Mouse (Mus musculus) olfactory bulb, adult 2 months (tissue): ENCODE data around the gene P2rx6.

ENCODE experiments used
- CTCF ChIP-seq: fragments of 200-500 bp; IDR thresholded peaks from 2 replicates; pipeline ENCODE4 v1.5.1; 2012; ENCODE audit warnings: low read depth, mild to moderate bottlenecking, low read length, moderate library complexity; ENCODE audit not compliant: insufficient read depth
- POLR2A ChIP-seq: fragments of 200-500 bp; IDR thresholded peaks from 2 replicates; pipeline ENCODE4 v1.6.1; 2012; ENCODE audit warnings: mild to moderate bottlenecking, low read depth, low read length, moderate library complexity; ENCODE audit not compliant: insufficient read depth

DNA sequence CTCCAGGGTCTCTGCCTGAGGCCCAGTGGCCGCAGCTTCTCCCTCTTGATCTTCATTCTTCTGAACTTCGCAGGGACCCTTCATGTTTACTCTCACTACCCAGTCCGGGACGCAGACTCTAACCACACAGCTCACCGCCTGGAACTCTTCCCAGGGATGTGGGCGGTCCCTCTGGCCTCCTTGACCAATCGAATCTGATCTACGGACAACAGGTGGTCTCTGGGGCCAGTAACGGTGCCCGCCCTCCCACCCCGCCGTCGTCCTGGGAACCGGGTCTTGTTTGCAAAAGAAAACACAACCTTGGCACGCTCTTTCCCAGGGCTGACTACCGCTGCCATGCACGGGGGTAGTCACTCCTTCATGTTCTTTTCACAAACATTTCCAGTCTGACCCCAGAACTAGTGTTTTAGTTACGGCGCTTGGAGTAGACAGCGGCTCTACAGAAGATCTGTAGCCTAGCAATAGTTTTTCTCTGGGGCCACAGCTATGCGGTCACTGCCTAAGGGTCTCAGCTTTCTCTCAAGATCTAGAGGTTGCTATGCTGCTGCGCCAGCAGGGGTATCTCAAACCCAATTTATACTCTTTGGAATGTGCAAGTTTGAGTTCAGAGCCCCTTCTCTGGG lies 446 bp upstream of the P2rx6 start, which contains the start of gene Lrrc74b:
- TF ChIP-seq CTCF (no peak), POLR2A (no peak)
